ENCODE assay signal across 21 mouse cellular contexts in genomic region chr13:6877018-6877901, GRCm38 (mm10).
"Had no signal": no experiment of that assay in that cellular context is flagged by ENCODE, and none has a peak within 500 bp of the region (broad histone marks: within the 10 kb centered on the region; RNA-seq: fewer than 3 reads in every experiment).

No protein-coding gene starts in this region.

- H3K9ac ChIP-seq: limb, embryonic 13.5 days; lung, embryonic 14.5 days; midbrain, embryonic 12.5 days; midbrain, embryonic 15.5 days; neural tube, embryonic 12.5 days; neural tube, embryonic 15.5 days had no signal

- H3K27ac ChIP-seq: kidney, postnatal 0 days; layer of hippocampus, adult 2 months; limb, embryonic 10.5 days; limb, embryonic 13.5 days; macrophage; midbrain, embryonic 12.5 days; midbrain, embryonic 15.5 days; neural tube, embryonic 12.5 days; neural tube, embryonic 15.5 days; stomach, postnatal 0 days had no signal

- H3K27me3 ChIP-seq: limb, embryonic 13.5 days; midbrain, embryonic 12.5 days; midbrain, embryonic 15.5 days; neural tube, embryonic 12.5 days; neural tube, embryonic 15.5 days had no signal

- H3K36me3 ChIP-seq: limb, embryonic 10.5 days; limb, embryonic 13.5 days; midbrain, embryonic 12.5 days; midbrain, embryonic 15.5 days; neural tube, embryonic 12.5 days; neural tube, embryonic 15.5 days had no signal

- H3K9me3 ChIP-seq: limb, embryonic 10.5 days; limb, embryonic 13.5 days; midbrain, embryonic 12.5 days; midbrain, embryonic 15.5 days; neural tube, embryonic 12.5 days; neural tube, embryonic 15.5 days had no signal

- H3K4me1 ChIP-seq: limb, embryonic 10.5 days; limb, embryonic 13.5 days; midbrain, embryonic 12.5 days; midbrain, embryonic 15.5 days; neural tube, embryonic 12.5 days; neural tube, embryonic 15.5 days had no signal

- DNase-seq: kidney, adult 18-20 months; kidney, postnatal 25 days; layer of hippocampus, adult 9-11 months; lung, embryonic 14.5 days; right cerebral cortex, adult 18-20 months; right cerebral cortex, postnatal 14 days; right cerebral cortex, postnatal 4 days; thymus, adult 2 months; thymus, postnatal 14 days; thymus, postnatal 4 days had no signal

- H3K4me2 ChIP-seq: limb, embryonic 13.5 days; lung, embryonic 14.5 days; midbrain, embryonic 12.5 days; midbrain, embryonic 15.5 days; neural tube, embryonic 12.5 days; neural tube, embryonic 15.5 days had no signal

- ATAC-seq: lung, postnatal 0 days; midbrain, embryonic 15.5 days had no signal

- H3K4me3 ChIP-seq: layer of hippocampus, adult 2 months; limb, embryonic 10.5 days; limb, embryonic 13.5 days; midbrain, embryonic 12.5 days; midbrain, embryonic 15.5 days; neural tube, embryonic 12.5 days; neural tube, embryonic 15.5 days had no signal
